ENCODE assay signal across 7 mouse cellular contexts in the genomic region with DNA sequence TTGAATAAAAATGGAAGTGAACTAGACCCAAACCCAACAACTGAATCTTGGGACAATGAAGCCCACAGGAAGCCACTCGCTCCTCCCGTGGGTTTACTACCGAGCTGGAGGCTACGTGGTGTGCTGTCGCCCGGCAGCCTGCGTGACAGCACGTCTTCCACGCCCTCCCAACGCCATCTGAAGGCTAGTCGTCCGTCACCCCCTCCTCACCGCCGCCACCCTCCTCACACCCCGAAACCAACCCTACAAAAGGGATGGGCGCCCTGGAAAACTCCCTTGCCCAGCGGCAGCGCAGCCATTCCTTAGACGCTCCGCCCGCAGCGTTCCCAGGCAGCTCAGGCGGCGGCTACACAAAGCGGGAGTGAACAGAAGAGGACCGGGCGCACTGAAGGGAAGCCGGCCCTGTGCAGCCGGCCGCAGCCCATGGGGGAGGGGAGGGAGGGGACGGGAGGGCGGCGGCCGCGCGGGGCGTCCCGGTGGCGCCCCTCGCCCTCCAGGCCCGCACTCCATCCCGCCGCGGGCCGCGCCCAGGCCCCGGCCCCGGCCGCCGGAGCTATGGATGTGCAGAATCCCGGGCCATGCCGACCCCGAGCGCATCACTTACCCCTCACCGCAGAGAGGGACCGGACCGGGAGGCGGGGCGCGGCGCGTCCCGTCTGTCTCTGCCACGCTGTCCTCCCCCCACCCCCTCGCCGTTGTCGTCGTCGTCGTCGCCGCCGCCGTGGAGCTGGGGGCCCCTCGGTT. TPM values are rescaled to one million over a fixed set of nuclear protein-coding genes. Genes with fewer than 3 reads are reported as not detected.
A peak's percentile ranks its signal among the peaks of the same experiment; 100 is the strongest.
DNase-seq lines count a peak whose midpoint lies in the region; ATAC-seq and TF ChIP-seq lines count a peak whose summit lies in the region.

No protein-coding gene starts in this region.

- H3K4me3 ChIP-seq in intestine, postnatal 0 days (ENCODE audit: low read depth, low read length) = peak overlapping the region; percentile 93
- peak overlapping the region; percentile 93 for H3K4me3 ChIP-seq in limb, embryonic 13.5 days
- H3K4me3 ChIP-seq in midbrain, embryonic 14.5 days (replicated peaks; ENCODE audit: low read depth, low read length) = peak overlapping the region; percentile 87

- H3K9ac ChIP-seq in intestine, postnatal 0 days (ENCODE audit: low read depth, low read length) = peak overlapping the region; percentile 77
- H3K9ac ChIP-seq in limb, embryonic 13.5 days = peak overlapping the region; percentile 94
- H3K9ac ChIP-seq in midbrain, embryonic 14.5 days (replicated peaks; ENCODE audit: low read length) = peak overlapping the region; percentile 97

- peak; percentile 47 for ATAC-seq in intestine, postnatal 0 days
- ATAC-seq in limb, embryonic 13.5 days (ENCODE audit: low FRiP score, low read depth) = peak; percentile 51
- ATAC-seq in midbrain, embryonic 14.5 days (ENCODE audit: low FRiP score, low TSS enrichment) = peak; percentile 57

- peaks cover 8% of the 10 kb centered on the region for H3K4me1 ChIP-seq in intestine, postnatal 0 days (replicated peaks; ENCODE audit: control insufficient read depth, insufficient read depth, low read length)
- peaks cover 30% of the 10 kb centered on the region for H3K4me1 ChIP-seq in limb, embryonic 13.5 days
- H3K4me1 ChIP-seq in midbrain, embryonic 14.5 days (ENCODE audit: control insufficient read depth, insufficient read depth, low read length) = peaks cover 32% of the 10 kb centered on the region

- peak; percentile 52 for DNase-seq in adrenal gland, adult 8-10 months
- peak; percentile 85 for DNase-seq in embryo, embryonic 11 days
- DNase-seq in gastrocnemius, postnatal 36 days = peak; percentile 45 to 68
- peak; percentile 82 for DNase-seq in midbrain, embryonic 14.5 days
- DNase-seq in spleen, adult 12 weeks (ENCODE audit: low spot score) = peak; percentile 37

- H3K4me2 ChIP-seq in intestine, postnatal 0 days (replicated peaks; ENCODE audit: low read depth) = peak overlapping the region; percentile 90
- peak overlapping the region; percentile 78 for H3K4me2 ChIP-seq in limb, embryonic 13.5 days (replicated peaks)
- H3K4me2 ChIP-seq in midbrain, embryonic 14.5 days (ENCODE audit: low read length) = peak overlapping the region; percentile 84

- no peaks in the 10 kb centered on the region for H3K36me3 ChIP-seq in intestine, postnatal 0 days (ENCODE audit: control insufficient read depth, insufficient read depth)
- H3K36me3 ChIP-seq in limb, embryonic 13.5 days = no peaks in the 10 kb centered on the region
- no peaks in the 10 kb centered on the region for H3K36me3 ChIP-seq in midbrain, embryonic 14.5 days (ENCODE audit: control insufficient read depth, insufficient read depth, low read length)

- TF ChIP-seq CTCF in intestine, postnatal 0 days (IDR thresholded peaks at IDR 0.05; ENCODE audit: low read depth) = no peak

- H3K27me3 ChIP-seq in intestine, postnatal 0 days (replicated peaks; ENCODE audit: control insufficient read depth, insufficient read depth, low read length) = no peaks in the 10 kb centered on the region
- H3K27me3 ChIP-seq in limb, embryonic 13.5 days = no peaks in the 10 kb centered on the region
- no peaks in the 10 kb centered on the region for H3K27me3 ChIP-seq in midbrain, embryonic 14.5 days (ENCODE audit: control insufficient read depth, insufficient read depth, low read length)

- peak overlapping the region; percentile 89 for H3K27ac ChIP-seq in intestine, postnatal 0 days (ENCODE audit: low read depth, low read length)
- H3K27ac ChIP-seq in limb, embryonic 13.5 days = peak overlapping the region; percentile 98
- peak overlapping the region; percentile 100 for H3K27ac ChIP-seq in midbrain, embryonic 14.5 days (replicated peaks; ENCODE audit: low read depth, low read length)

- H3K9me3 ChIP-seq in intestine, postnatal 0 days (ENCODE audit: control insufficient read depth) = no peaks in the 10 kb centered on the region
- H3K9me3 ChIP-seq in limb, embryonic 13.5 days = no peaks in the 10 kb centered on the region
- H3K9me3 ChIP-seq in midbrain, embryonic 14.5 days (ENCODE audit: control insufficient read depth, low read length) = no peaks in the 10 kb centered on the region

- intact Hi-C loops in gastrocnemius, postnatal 36 days (cut with DNase I) = no loop called here

- under 1% methylated on average over 57 of the region's 75 CpGs for WGBS in intestine, postnatal 0 days
- WGBS in limb, embryonic 13.5 days = under 1% methylated on average over 65 of the region's 75 CpGs
- WGBS in midbrain, embryonic 14.5 days = under 1% methylated on average over 69 of the region's 75 CpGs

RNA-seq across cellular contexts. Expression of gene Cep170, which starts 0.4 kb away (rescaled TPM):
- 10 to 100 TPM; 27.4 to 44.4 (median 37.9) TPM for total RNA-seq in adrenal gland, adult 8-10 months (2022)
- total RNA-seq in gastrocnemius, postnatal 36 days (2021) = 10 to 100 TPM; 16.0 to 17.3 TPM
- polyA plus RNA-seq in intestine, postnatal 0 days (2015; fragmentation: Nextera tagmentation; extraction: Ambion mirVana) = 6.5 and 6.9 TPM in 2 replicates
- 32.4 and 34.8 TPM in 2 replicates for polyA plus RNA-seq in limb, embryonic 13.5 days (2015; fragmentation: Nextera tagmentation; extraction: Ambion mirVana)
- 144 and 182 TPM in 2 replicates for polyA plus RNA-seq in midbrain, embryonic 14.5 days (2014; fragmentation: Nextera tagmentation; extraction: Ambion mirVana)

RNA-seq across cellular contexts. Expression of gene Sdccag8, which starts 1.0 kb away (rescaled TPM):
- 10 to 100 TPM in 3 of 4 experiments, 1 to 10 TPM in 1; 9.7 to 20.9 (median 12.7) TPM for total RNA-seq in adrenal gland, adult 8-10 months (2022)
- total RNA-seq in gastrocnemius, postnatal 36 days (2021) = 1 to 10 TPM; 3.0 to 5.7 TPM
- polyA plus RNA-seq in intestine, postnatal 0 days (2015; fragmentation: Nextera tagmentation; extraction: Ambion mirVana) = 55.1 and 58.8 TPM in 2 replicates
- polyA plus RNA-seq in limb, embryonic 13.5 days (2015; fragmentation: Nextera tagmentation; extraction: Ambion mirVana) = 15.5 and 19.8 TPM in 2 replicates
- 22.8 and 23.5 TPM in 2 replicates for polyA plus RNA-seq in midbrain, embryonic 14.5 days (2014; fragmentation: Nextera tagmentation; extraction: Ambion mirVana)

Comparison
In these comparisons a context has a peak if more than half of its experiments do, and no peak if none do; other contexts are left out.
1. Peak in every context shown above with its lines: DNase-seq, ATAC-seq, H3K4me3 ChIP-seq and H3K27ac ChIP-seq.